Mouse (Mus musculus) hindbrain, embryonic 11.5 days (tissue): ENCODE results near the gene Tubb4b. TPM values are rescaled to one million over a fixed set of nuclear protein-coding genes. Genes with fewer than 3 reads are reported as not detected.

ENCODE experiments used
- ATAC-seq: fragments of 200-750 bp; cut with Nextera tagmentation; 2 replicates; pipeline ENCODE4 v1.8.0; 2017; ENCODE audit warnings: mild to moderate bottlenecking, moderate TSS enrichment, moderate library complexity; ENCODE audit not compliant: low FRiP score
- DNase-seq: peaks from one replicate; pipeline ENCODE4 v3.0.0-alpha.2; 2015; ENCODE audit warnings: low spot score
- H3K27ac ChIP-seq: fragments of 300-500 bp; sonication (generic); 2 replicates; pipeline ENCODE4 v1.5.1; 2014; ENCODE audit warnings: mild to moderate bottlenecking, low read depth, low read length
- H3K27me3 ChIP-seq: fragments of 300-500 bp; sonication (generic); 2 replicates; pipeline ENCODE4 v1.6.1; 2014; ENCODE audit warnings: mild to moderate bottlenecking, low read length, moderate library complexity, mixed read lengths; ENCODE audit not compliant: control insufficient read depth, insufficient read depth
- H3K36me3 ChIP-seq: fragments of 300-500 bp; sonication (generic); 2 replicates; pipeline ENCODE4 v1.6.1; 2014; ENCODE audit warnings: mild to moderate bottlenecking, low read length, moderate library complexity, mixed read lengths; ENCODE audit not compliant: control insufficient read depth, insufficient read depth
- H3K4me1 ChIP-seq: fragments of 300-500 bp; sonication (generic); replicated peaks from 2 replicates; pipeline ENCODE4 v1.6.1; 2014; ENCODE audit warnings: low read length, mixed read lengths; ENCODE audit not compliant: control insufficient read depth, insufficient read depth
- H3K4me2 ChIP-seq: fragments of 300-500 bp; sonication (generic); replicated peaks from 2 replicates; pipeline ENCODE4 v1.6.1; 2014; ENCODE audit warnings: mild to moderate bottlenecking, low read depth, low read length
- H3K4me3 ChIP-seq: fragments of 300-500 bp; sonication (generic); 2 replicates; pipeline ENCODE4 v1.5.1; 2014; ENCODE audit warnings: low read depth, low read length
- H3K9ac ChIP-seq: fragments of 300-500 bp; sonication (generic); 2 replicates; pipeline ENCODE4 v1.6.1; 2014; ENCODE audit warnings: low read depth, low read length
- H3K9me3 ChIP-seq: fragments of 300-500 bp; sonication (generic); 2 replicates; pipeline ENCODE4 v1.6.1; 2016; ENCODE audit warnings: low read length; ENCODE audit not compliant: control insufficient read depth
- WGBS: fragments of 180-500 bp; shearing (Covaris S2); extraction: QIAGEN DNeasy Blood & Tissue Kit; methylation state at CpG from one replicate; pipeline ENCODE4 v1.1.7; 2014; 5-methylcytosine and 5-hydroxymethylcytosine counted together
- polyA plus RNA-seq: library from polyadenylated mRNA; unstranded; fragments of >200 nt; fragmentation: Nextera tagmentation; extraction: Ambion mirVana; gene quantifications from 2 replicates; pipeline ENCODE4 v1.2.1, GENCODE M21; 2014

The Tubb4b gene
- polyA plus RNA-seq, 1 experiment from 2014 or later, result 526 TPM

DNA sequence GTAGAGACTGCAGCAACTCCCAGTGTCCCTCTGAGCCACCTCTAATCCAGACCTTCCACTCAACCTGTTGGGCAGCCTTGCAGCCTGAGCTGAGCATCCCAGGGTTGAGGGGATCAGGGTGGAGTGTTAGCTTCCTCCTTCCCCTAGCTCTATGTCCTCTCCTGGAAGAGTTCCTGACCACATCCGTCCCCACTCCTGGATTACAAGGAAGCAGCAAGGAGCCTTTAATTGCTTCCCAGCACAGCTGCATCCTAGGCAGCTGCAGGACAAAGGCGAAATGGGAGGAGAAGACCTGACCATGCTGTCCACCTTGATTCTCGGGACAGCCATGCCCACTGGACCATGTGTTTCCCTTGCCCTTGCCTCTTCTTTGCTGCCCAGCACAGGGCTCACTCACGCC is 47.4 kb downstream of the Tubb4b start:
- Histone ChIP-seq H3K4me3 (peak overlapping the region; percentile 20), H3K27me3 (peaks cover 3% of the 10 kb centered on the region; the same call in 1 of the 2 replicates), H3K9me3 (no peaks in the 10 kb centered on the region), H3K36me3 (no peaks in the 10 kb centered on the region), H3K4me2 (peak overlapping the region; percentile 34), H3K4me1 (peaks cover 27% of the 10 kb centered on the region), H3K27ac (peak overlapping the region; percentile 83), H3K9ac (peak overlapping the region; percentile 3; the same call in 1 of the 2 replicates)
- ATAC-seq, result no peak
- no peak for DNase-seq
- WGBS, result 34% methylated on average over 4 of the region's 4 CpGs

DNA sequence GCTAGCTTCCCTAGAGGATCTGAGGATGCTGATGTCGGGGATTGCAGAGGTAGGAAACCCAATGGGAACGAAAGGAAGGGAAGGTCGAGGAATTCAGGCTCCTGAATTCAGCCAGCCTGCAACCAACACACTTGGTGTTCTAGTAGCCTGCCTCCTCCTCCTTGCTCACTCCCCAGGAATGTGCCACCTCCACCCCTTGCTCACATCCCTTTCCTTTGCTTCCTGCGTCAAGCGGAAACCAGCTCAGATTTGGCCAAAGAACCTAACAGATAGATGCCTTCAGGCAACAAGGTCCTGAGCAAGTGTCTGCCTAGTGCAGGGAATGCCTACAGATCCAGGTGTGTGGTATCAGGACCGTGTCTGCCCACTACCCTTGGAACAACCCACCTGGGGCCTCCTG is 47.9 kb downstream of the Tubb4b start:
- peaks cover 27% of the 10 kb centered on the region for H3K4me1 ChIP-seq
- peak overlapping the region; percentile 20; the same call in 1 of the 2 replicates for H3K4me3 ChIP-seq
- DNase-seq (no peak), ATAC-seq (no peak)
- 74% methylated on average over 6 of the region's 6 CpGs for WGBS
- peaks cover 3% of the 10 kb centered on the region; the same call in 1 of the 2 replicates for H3K27me3 ChIP-seq
- H3K4me2 ChIP-seq, result peak overlapping the region; percentile 34
- H3K27ac ChIP-seq, result peak overlapping the region; percentile 30; the same call in 1 of the 2 replicates
- H3K9ac ChIP-seq, result peak overlapping the region; percentile 7; the same call in 1 of the 2 replicates
- no peaks in the 10 kb centered on the region for H3K36me3 ChIP-seq
- H3K9me3 ChIP-seq, result no peaks in the 10 kb centered on the region

DNA sequence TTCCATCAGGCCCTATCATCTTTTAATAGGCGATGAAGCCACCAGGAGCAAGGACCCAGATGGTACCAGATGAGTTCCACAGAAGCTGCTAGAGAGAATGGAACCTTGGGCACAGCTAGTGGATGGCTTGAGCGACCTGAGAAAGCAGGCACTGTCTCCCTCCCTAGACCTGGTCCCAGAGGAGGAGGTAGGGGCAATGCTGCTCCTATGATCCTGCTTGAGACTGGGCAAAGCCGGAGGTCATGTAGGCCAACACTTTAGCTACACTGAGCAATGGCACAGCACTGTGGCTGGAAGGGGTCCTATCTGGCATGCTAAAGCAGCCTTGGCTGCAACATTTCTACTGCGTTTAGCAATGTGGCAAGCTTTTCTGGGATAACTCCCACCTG is 48.8 kb downstream of the Tubb4b start:
- ATAC-seq (no peak), DNase-seq (no peak)
- Histone ChIP-seq H3K4me2 (no peak overlapping the region), H3K4me1 (peaks cover 29% of the 10 kb centered on the region), H3K9me3 (no peaks in the 10 kb centered on the region), H3K4me3 (no peak overlapping the region), H3K27me3 (no peaks in the 10 kb centered on the region; the same call in 1 of the 2 replicates), H3K36me3 (no peaks in the 10 kb centered on the region), H3K9ac (no peak overlapping the region), H3K27ac (no peak overlapping the region)
- WGBS, result 70% methylated on average over 4 of the region's 4 CpGs

DNA sequence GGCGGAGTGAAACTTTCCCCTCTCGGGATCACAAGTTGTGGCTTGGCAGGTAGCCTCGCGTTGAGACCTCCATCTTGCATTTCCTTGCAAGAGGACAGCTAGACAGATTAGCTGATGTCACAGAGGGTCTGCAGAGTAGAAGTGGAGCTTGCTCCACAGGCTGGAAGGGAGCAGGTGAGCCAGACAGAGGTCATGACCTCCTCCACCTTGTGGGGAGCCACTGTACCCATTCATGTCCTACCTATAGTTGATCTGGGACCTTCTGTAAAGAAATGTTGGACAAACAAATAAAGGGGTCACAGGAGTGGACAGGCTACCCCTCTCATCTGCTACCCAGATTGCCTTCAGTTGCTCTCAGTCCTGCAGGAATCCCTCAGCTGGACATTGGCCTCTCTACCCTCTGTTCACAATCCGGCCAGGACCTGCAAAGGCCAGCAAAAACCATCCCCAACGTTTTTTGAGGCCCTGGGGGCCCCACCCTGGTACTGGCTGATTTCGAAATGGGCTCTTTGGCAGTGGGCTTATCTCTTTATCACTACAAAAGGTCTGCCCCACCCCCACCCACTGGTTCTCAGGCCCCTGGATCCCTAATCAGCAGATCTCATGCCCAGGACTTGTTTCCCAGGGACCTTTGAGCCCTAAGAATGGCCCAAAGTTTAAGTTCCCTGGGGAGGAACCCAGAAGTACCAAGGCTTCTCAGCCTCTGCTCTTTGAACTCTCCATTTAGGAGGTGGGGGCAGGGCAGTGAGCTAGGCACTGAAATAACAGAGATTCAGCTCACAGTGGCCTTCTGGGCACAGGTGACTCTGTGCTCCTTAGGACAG is 49.4 kb downstream of the Tubb4b start:
- H3K9me3 ChIP-seq, result no peaks in the 10 kb centered on the region
- no peak overlapping the region for H3K9ac ChIP-seq
- H3K27me3 ChIP-seq, result no peaks in the 10 kb centered on the region; the same call in 1 of the 2 replicates
- no peak for ATAC-seq
- no peak overlapping the region for H3K4me2 ChIP-seq
- no peak for DNase-seq
- no peak overlapping the region for H3K4me3 ChIP-seq
- 49% methylated on average over 7 of the region's 7 CpGs for WGBS
- H3K36me3 ChIP-seq, result no peaks in the 10 kb centered on the region
- peaks cover 33% of the 10 kb centered on the region for H3K4me1 ChIP-seq
- H3K27ac ChIP-seq, result no peak overlapping the region

DNA sequence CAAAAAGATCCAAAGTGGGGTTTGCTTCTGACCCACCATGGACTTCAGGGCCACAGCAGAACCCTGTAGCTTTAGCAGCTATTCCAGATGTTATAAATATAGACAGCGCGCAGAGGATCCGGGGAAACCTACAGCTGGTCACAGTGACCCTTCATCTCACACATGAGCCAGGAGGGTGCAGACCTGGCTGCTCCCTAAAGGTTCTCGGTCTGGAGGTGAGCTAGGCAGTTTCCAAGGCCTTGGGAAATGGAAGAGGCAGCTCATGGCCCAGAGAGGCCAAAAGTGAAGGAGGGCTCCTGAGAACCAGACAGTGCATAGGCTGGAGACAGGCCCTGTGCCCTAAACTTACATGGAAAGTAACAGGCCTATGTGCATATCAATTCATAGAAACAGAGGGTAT is 50.7 kb downstream of the Tubb4b start:
- ATAC-seq, result no peak
- no peaks in the 10 kb centered on the region; the same call in 1 of the 2 replicates for H3K27me3 ChIP-seq
- WGBS, result 92% methylated on average over 4 of the region's 4 CpGs
- H3K27ac ChIP-seq, result no peak overlapping the region
- H3K9me3 ChIP-seq, result no peaks in the 10 kb centered on the region
- no peak overlapping the region for H3K9ac ChIP-seq
- no peak overlapping the region for H3K4me2 ChIP-seq
- no peak overlapping the region for H3K4me3 ChIP-seq
- peaks cover 39% of the 10 kb centered on the region for H3K4me1 ChIP-seq
- H3K36me3 ChIP-seq, result no peaks in the 10 kb centered on the region
- no peak for DNase-seq

DNA sequence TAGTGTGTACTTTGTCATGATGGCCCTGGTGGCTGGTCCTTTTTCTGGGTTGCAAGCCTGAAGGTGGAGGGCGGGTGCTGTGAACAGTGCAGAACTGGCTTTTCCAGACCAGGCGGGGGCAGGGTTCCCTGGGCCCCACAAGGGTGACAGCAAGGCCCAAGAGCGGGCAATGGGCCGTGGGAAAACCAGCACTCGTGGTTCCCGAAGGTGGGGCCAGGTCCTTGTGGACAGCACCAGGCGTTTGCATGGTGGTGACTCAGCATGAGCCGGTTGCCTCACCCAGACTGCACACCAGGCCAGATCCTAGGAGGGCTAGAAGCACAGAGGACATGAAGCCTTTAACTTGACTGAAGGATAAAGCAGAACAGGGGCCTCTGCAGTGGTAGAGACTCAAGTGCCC is 51.9 kb downstream of the Tubb4b start:
- Histone ChIP-seq H3K9ac (no peak overlapping the region), H3K27ac (no peak overlapping the region), H3K36me3 (no peaks in the 10 kb centered on the region), H3K27me3 (no peaks in the 10 kb centered on the region; the same call in 1 of the 2 replicates), H3K4me3 (no peak overlapping the region), H3K4me2 (no peak overlapping the region), H3K4me1 (peaks cover 40% of the 10 kb centered on the region), H3K9me3 (no peaks in the 10 kb centered on the region)
- DNase-seq (no peak), ATAC-seq (no peak)
- 73% methylated on average over 8 of the region's 8 CpGs for WGBS

Other genes starting within 250 kb of the Tubb4b start
- gene Mrpl41, start 249.6 kb downstream of the Tubb4b start, polyA plus RNA-seq, result 165 and 167 TPM in 2 replicates
- 2.9 TPM in 2 replicates for gene Pnpla7, start 248.7 kb downstream of the Tubb4b start, polyA plus RNA-seq
- 37.6 and 51.1 TPM in 2 replicates for gene Nsmf, start 170.3 kb downstream of the Tubb4b start, polyA plus RNA-seq
- not detected in 2 replicates for gene Entpd8, start 144.4 kb downstream of the Tubb4b start, polyA plus RNA-seq
- not detected in 2 replicates for gene Noxa1, start 129.6 kb downstream of the Tubb4b start, polyA plus RNA-seq
- 44.6 and 60.5 TPM in 2 replicates for gene Nrarp, start 43.9 kb downstream of the Tubb4b start, polyA plus RNA-seq
- 0.94 and 2.4 TPM in 2 replicates for gene Tor4a, start 27.8 kb downstream of the Tubb4b start, polyA plus RNA-seq
- 89.6 and 93.7 TPM in 2 replicates for gene Nelfb, start 13.2 kb downstream of the Tubb4b start, polyA plus RNA-seq
- not detected in 2 replicates for gene Stpg3, start 10.1 kb downstream of the Tubb4b start, polyA plus RNA-seq
- gene Fam166a, start 6.0 kb downstream of the Tubb4b start, polyA plus RNA-seq, result not detected in 2 replicates
- gene Slc34a3, start 9.7 kb upstream of the Tubb4b start, polyA plus RNA-seq, result not detected in 2 replicates
- not detected in 2 replicates for gene Rnf224, start 12.1 kb upstream of the Tubb4b start, polyA plus RNA-seq
- 21.7 and 23.9 TPM in 2 replicates for gene Rnf208, start 17.6 kb upstream of the Tubb4b start, polyA plus RNA-seq
- not detected in 2 replicates for gene Cysrt1, start 17.8 kb upstream of the Tubb4b start, polyA plus RNA-seq
- 4.3 and 4.9 TPM in 2 replicates for gene AL732309.1, start 22.2 kb upstream of the Tubb4b start, polyA plus RNA-seq
- 12.2 and 14.6 TPM in 2 replicates for gene Tmem203, start 30.7 kb upstream of the Tubb4b start, polyA plus RNA-seq
- gene Tprn, start 37.9 kb upstream of the Tubb4b start, polyA plus RNA-seq, result 4.0 and 4.5 TPM in 2 replicates
- gene Ssna1, start 47.7 kb upstream of the Tubb4b start, polyA plus RNA-seq, result 244 and 248 TPM in 2 replicates
- gene Anapc2, start 47.8 kb upstream of the Tubb4b start, polyA plus RNA-seq, result 107 and 110 TPM in 2 replicates
- gene Tmem210, start 63.4 kb upstream of the Tubb4b start, polyA plus RNA-seq, result not detected in 2 replicates
- not detected in 2 replicates for gene Lrrc26, start 65.2 kb upstream of the Tubb4b start, polyA plus RNA-seq
- 3.6 and 3.9 TPM in 2 replicates for gene Grin1, start 94.5 kb upstream of the Tubb4b start, polyA plus RNA-seq
- 86.7 and 133 TPM in 2 replicates for gene Man1b1, start 107.6 kb upstream of the Tubb4b start, polyA plus RNA-seq
- gene Dpp7, start 131.7 kb upstream of the Tubb4b start, polyA plus RNA-seq, result 13.4 and 21.3 TPM in 2 replicates
- 4.1 and 6.5 TPM in 2 replicates for gene Uap1l1, start 141.0 kb upstream of the Tubb4b start, polyA plus RNA-seq
- gene Sapcd2, start 147.6 kb upstream of the Tubb4b start, polyA plus RNA-seq, result 41.0 and 45.2 TPM in 2 replicates
- 0.21 TPM in 1 of 2 replicates, not detected in the other for gene Entpd2, start 171.2 kb upstream of the Tubb4b start, polyA plus RNA-seq
- gene Npdc1, start 174.6 kb upstream of the Tubb4b start, polyA plus RNA-seq, result 123 and 151 TPM in 2 replicates
- 0.11 TPM in 1 of 2 replicates, not detected in the other for gene Fut7, start 198.6 kb upstream of the Tubb4b start, polyA plus RNA-seq
- gene Abca2, start 204.0 kb upstream of the Tubb4b start, polyA plus RNA-seq, result 3.5 and 3.7 TPM in 2 replicates
- gene Clic3, start 232.1 kb upstream of the Tubb4b start, polyA plus RNA-seq, result 0.57 TPM in 1 of 2 replicates, not detected in the other
- 27.6 and 28.0 TPM in 2 replicates for gene Paxx, start 236.4 kb upstream of the Tubb4b start, polyA plus RNA-seq
- 0.39 and 0.64 TPM in 2 replicates for gene Ptgds, start 245.3 kb upstream of the Tubb4b start, polyA plus RNA-seq